Mouse (Mus musculus): ENCODE measurements at regions not wholly inside any gene's neighbourhood (a gene's known extent, or its start where the extent isn't known, plus 50 kb on each side); places are given as distances from the start of the nearest gene placed in this dataset.
A peak's percentile ranks its signal among the peaks of the same experiment; 100 is the strongest.
"Not testable (repeated sequence)": the region's sequence is repeated elsewhere in the genome, so short reads cannot be mapped to it uniquely, and the experiment has no call there.

DNA sequence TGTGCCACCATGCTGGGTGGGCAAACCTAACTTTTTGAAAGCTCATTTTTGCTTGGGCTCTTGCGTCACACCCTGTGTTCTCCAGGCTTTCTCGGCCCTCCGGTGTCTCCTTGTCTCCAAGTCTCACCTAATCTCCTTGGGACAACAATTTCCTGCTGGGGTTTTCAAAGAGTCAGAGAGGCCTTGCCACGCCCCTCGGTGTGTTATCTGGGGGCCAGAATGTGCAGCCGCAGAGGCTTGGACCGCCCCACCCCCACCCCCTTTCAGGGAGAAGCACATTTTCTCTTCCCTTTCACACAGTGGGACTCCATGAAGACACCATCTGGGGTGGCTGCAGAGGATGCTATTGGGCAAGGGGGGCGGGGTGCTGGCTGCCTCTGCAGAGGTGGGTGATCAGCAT lies 76.9 kb upstream of the Med13l start:
- no peaks in the 10 kb centered on the region for H3K36me3 ChIP-seq (ENCODE audit: insufficient read depth, low read length)
- ATAC-seq (replicated peaks; ENCODE audit: low FRiP score, low read depth) = 0 out of 2 replicates have a peak, but pooled peaks have one; percentile 13
- no peak for TF ChIP-seq CTCF (IDR thresholded peaks at IDR 0.05; ENCODE audit: low read depth)
- no peak overlapping the region for H3K9ac ChIP-seq (ENCODE audit: low read depth, low read length)
- 19% methylated on average over 8 of the region's 8 CpGs for WGBS
- peaks cover 4% of the 10 kb centered on the region; the same call in 1 of the 2 replicates for H3K4me1 ChIP-seq (replicated peaks; ENCODE audit: insufficient read depth, low read length)
- no peak overlapping the region for H3K4me2 ChIP-seq (ENCODE audit: low read length)
- no peaks in the 10 kb centered on the region for H3K9me3 ChIP-seq (replicated peaks; ENCODE audit: low read length)
- no peak overlapping the region for H3K4me3 ChIP-seq (replicated peaks; ENCODE audit: low read depth, low read length)
- DNase-seq (ENCODE audit: low spot score) = peak; percentile 15
- no peaks in the 10 kb centered on the region for H3K27me3 ChIP-seq (ENCODE audit: insufficient read depth, low read length)
- H3K27ac ChIP-seq = no peak overlapping the region

DNA sequence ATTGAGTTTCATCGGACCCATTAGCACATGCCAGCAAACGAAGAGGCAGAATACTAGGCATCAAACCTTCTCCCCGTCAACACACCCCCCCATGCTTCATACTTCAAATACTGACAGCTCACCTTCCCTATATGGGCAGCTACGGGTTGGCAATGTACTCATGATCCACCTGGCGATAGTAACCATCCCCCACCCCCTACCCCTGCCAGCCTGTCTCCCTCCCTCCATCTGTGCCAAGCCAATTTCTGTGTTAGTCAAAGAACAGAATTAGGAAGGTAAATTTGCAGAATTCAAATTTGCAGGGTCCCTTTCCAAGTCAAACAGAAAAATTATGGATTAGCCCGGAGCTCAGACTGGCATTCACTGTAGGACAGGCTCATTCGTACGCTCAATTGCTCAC lies 75.3 kb upstream of the Med13l start:
- ATAC-seq (replicated peaks; ENCODE audit: low FRiP score, low read depth) = no peak
- Histone ChIP-seq H3K9ac (ENCODE audit: low read depth, low read length) (no peak overlapping the region), H3K4me2 (ENCODE audit: low read length) (no peak overlapping the region), H3K9me3 (replicated peaks; ENCODE audit: low read length) (no peaks in the 10 kb centered on the region), H3K4me1 (replicated peaks; ENCODE audit: insufficient read depth, low read length) (peaks cover 4% of the 10 kb centered on the region; the same call in 1 of the 2 replicates), H3K36me3 (ENCODE audit: insufficient read depth, low read length) (no peaks in the 10 kb centered on the region), H3K27ac (no peak overlapping the region), H3K27me3 (ENCODE audit: insufficient read depth, low read length) (no peaks in the 10 kb centered on the region), H3K4me3 (replicated peaks; ENCODE audit: low read depth, low read length) (no peak overlapping the region)
- TF ChIP-seq CTCF (IDR thresholded peaks at IDR 0.05; ENCODE audit: low read depth) = no peak
- DNase-seq (ENCODE audit: low spot score) = no peak
- WGBS = 95% methylated on average over 8 of the region's 8 CpGs

DNA sequence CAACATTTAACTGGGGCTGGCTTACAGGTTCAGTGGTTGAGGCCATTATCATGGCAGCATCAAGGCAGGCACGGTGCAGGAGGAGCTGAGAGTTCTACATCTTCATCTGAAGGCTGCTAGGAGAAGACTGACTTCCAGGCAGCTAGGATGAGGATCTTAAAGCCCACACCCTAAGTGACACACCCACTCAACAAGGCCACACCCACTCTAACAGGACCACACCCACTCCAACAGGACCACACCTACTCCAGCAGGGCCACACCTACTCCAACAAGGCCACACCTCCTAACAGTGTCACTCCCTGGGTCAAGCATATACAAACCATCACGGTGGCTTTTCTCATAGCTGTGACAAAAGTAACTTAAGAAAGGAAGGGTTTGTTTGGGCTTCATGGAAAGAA lies 68.0 kb upstream of the Med13l start:
- not testable (repeated sequence) for H3K9me3 ChIP-seq (replicated peaks; ENCODE audit: low read length); H3K4me1 ChIP-seq (replicated peaks; ENCODE audit: insufficient read depth, low read length); H3K27me3 ChIP-seq (ENCODE audit: insufficient read depth, low read length); H3K27ac ChIP-seq; ATAC-seq (replicated peaks; ENCODE audit: low FRiP score, low read depth); DNase-seq (ENCODE audit: low spot score); H3K36me3 ChIP-seq (ENCODE audit: insufficient read depth, low read length); H3K4me3 ChIP-seq (replicated peaks; ENCODE audit: low read depth, low read length); H3K4me2 ChIP-seq (ENCODE audit: low read length); H3K9ac ChIP-seq (ENCODE audit: low read depth, low read length)
- WGBS = 83% methylated on average over 2 of the region's 2 CpGs

DNA sequence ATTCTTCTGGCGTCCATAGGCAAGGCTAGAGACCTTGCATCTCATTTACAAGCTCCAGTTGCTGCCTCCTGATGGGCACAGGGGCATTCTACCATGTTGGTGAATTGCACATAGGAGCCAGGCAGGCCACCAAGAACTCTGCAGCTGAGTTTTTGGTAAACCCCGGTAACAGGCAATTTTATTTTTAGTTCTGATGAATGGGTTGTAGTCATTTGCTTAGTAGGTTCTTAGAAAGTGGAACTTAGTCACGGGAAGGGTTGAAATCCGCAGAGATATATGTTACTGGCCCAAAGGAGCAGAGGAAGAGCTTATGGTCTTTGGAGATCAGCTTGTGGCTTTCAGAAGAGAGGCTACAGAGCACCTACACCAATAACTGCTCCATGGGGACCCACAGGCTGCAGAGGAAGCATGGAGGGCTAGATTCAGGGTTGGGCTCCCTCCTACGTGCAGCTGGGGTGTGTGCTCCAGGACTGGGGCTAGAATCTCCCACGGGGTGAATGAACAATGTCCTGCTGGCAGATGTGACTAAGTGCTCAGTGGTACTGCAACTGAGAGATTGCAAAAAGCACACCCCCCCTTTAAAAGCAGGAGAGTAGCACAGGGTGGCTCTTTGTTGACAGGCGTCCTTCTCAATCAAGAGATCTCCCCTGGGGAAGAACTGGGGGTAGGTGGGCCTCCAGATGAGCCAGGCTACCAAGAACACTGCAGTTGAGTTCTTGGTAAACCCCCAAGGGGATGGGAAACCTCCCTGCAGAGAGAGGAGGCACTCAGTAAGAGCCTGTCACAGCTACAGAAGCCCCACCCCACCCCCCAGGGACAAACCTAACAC lies 65.6 kb upstream of the Med13l start:
- no peaks in the 10 kb centered on the region for H3K36me3 ChIP-seq (ENCODE audit: insufficient read depth, low read length)
- H3K9me3 ChIP-seq (replicated peaks; ENCODE audit: low read length) = no peaks in the 10 kb centered on the region
- no peaks in the 10 kb centered on the region for H3K4me1 ChIP-seq (replicated peaks; ENCODE audit: insufficient read depth, low read length)
- H3K27me3 ChIP-seq (ENCODE audit: insufficient read depth, low read length) = no peaks in the 10 kb centered on the region
- H3K4me2 ChIP-seq (ENCODE audit: low read length) = no peak overlapping the region
- no peak for TF ChIP-seq CTCF (IDR thresholded peaks at IDR 0.05; ENCODE audit: low read depth)
- DNase-seq (ENCODE audit: low spot score) = no peak
- H3K27ac ChIP-seq = no peak overlapping the region
- no peak overlapping the region for H3K4me3 ChIP-seq (replicated peaks; ENCODE audit: low read depth, low read length)
- H3K9ac ChIP-seq (ENCODE audit: low read depth, low read length) = no peak overlapping the region
- 66% methylated on average over 7 of the region's 7 CpGs for WGBS
- ATAC-seq (replicated peaks; ENCODE audit: low FRiP score, low read depth) = no peak

DNA sequence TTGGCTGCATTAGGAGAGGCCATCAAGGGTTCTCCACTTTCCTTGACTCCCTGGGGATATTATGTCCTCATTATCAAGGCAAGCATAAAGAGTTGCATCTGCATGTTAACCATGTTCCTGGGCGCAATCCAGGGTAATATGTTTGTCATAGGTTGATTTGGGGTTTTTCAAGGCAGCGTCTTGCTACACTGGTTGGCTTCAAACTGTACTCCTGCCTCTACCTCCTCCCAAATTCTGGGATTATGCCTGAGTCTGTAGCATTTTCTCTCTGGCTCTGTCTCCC lies 65.1 kb upstream of the Med13l start:
- H3K9ac ChIP-seq (ENCODE audit: low read depth, low read length) = no peak overlapping the region
- H3K27ac ChIP-seq = no peak overlapping the region
- ATAC-seq (replicated peaks; ENCODE audit: low FRiP score, low read depth) (no peak), DNase-seq (ENCODE audit: low spot score) (no peak)
- H3K4me1 ChIP-seq (replicated peaks; ENCODE audit: insufficient read depth, low read length) = no peaks in the 10 kb centered on the region
- H3K9me3 ChIP-seq (replicated peaks; ENCODE audit: low read length) = no peaks in the 10 kb centered on the region
- no peaks in the 10 kb centered on the region for H3K27me3 ChIP-seq (ENCODE audit: insufficient read depth, low read length)
- H3K4me2 ChIP-seq (ENCODE audit: low read length) = no peak overlapping the region
- H3K36me3 ChIP-seq (ENCODE audit: insufficient read depth, low read length) = no peaks in the 10 kb centered on the region
- 43% methylated on average over 2 of the region's 2 CpGs for WGBS
- no peak for TF ChIP-seq CTCF (IDR thresholded peaks at IDR 0.05; ENCODE audit: low read depth)
- H3K4me3 ChIP-seq (replicated peaks; ENCODE audit: low read depth, low read length) = no peak overlapping the region

DNA sequence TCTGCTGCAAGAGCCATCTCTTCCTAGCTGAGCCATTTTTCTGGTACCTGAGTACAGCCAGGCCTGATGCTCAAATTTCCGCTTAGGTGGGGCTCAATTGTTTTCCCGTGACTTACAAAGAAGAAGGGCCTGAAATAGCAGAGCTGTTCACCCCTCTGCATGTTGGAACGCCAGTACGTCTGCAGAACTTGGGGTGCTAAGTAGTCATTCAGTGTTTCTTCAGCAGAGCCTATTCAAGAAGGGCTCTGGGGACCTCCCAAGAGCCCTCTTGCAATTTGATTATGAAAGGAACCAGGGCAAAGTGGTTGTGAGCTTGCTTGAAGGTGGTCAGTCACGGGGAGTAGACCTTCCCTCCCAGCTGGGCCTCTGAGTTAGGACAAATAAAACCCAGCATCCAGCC lies 58.9 kb upstream of the Med13l start:
- Histone ChIP-seq H3K36me3 (ENCODE audit: insufficient read depth, low read length) (no peaks in the 10 kb centered on the region), H3K4me2 (ENCODE audit: low read length) (no peak overlapping the region), H3K4me3 (replicated peaks; ENCODE audit: low read depth, low read length) (no peak overlapping the region), H3K27me3 (ENCODE audit: insufficient read depth, low read length) (no peaks in the 10 kb centered on the region), H3K27ac (no peak overlapping the region), H3K4me1 (replicated peaks; ENCODE audit: insufficient read depth, low read length) (no peaks in the 10 kb centered on the region), H3K9me3 (replicated peaks; ENCODE audit: low read length) (no peaks in the 10 kb centered on the region), H3K9ac (ENCODE audit: low read depth, low read length) (no peak overlapping the region)
- no peak for DNase-seq (ENCODE audit: low spot score)
- TF ChIP-seq CTCF (IDR thresholded peaks at IDR 0.05; ENCODE audit: low read depth) = no peak
- ATAC-seq (replicated peaks; ENCODE audit: low FRiP score, low read depth) = no peak
- WGBS = 83% methylated on average over 5 of the region's 5 CpGs

DNA sequence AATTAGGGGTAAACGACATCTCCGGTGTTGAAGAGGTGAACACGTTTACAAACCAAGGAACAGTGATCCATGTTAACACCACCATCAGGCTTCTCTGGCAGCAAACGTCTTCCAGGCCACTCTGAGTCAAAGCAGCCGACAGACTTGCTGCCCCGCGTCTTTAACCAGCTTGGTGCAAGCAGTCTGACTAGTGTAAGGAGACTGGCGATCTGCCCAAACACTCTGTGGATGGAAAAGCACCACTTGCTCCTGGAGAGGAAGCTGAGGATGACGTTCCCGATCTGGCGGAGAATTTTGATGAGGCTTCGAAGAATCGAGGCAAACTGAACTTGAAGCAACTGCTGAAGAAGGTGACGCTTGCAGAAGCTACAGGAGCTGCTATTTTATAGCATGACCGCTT lies 57.5 kb upstream of the Med13l start:
- Histone ChIP-seq H3K4me1 (replicated peaks; ENCODE audit: insufficient read depth, low read length) (no peaks in the 10 kb centered on the region), H3K4me3 (replicated peaks; ENCODE audit: low read depth, low read length) (no peak overlapping the region), H3K27me3 (ENCODE audit: insufficient read depth, low read length) (no peaks in the 10 kb centered on the region), H3K4me2 (ENCODE audit: low read length) (no peak overlapping the region), H3K9me3 (replicated peaks; ENCODE audit: low read length) (no peaks in the 10 kb centered on the region), H3K27ac (no peak overlapping the region), H3K36me3 (ENCODE audit: insufficient read depth, low read length) (no peaks in the 10 kb centered on the region), H3K9ac (ENCODE audit: low read depth, low read length) (no peak overlapping the region)
- TF ChIP-seq CTCF (IDR thresholded peaks at IDR 0.05; ENCODE audit: low read depth) = no peak
- DNase-seq (ENCODE audit: low spot score) (peak; percentile 24), ATAC-seq (replicated peaks; ENCODE audit: low FRiP score, low read depth) (no peak)
- WGBS = 63% methylated on average over 15 of the region's 15 CpGs

Data from kidney, postnatal 0 days (tissue).